Mouse (Mus musculus): ENCODE results near the gene Pomt1. TPM values are rescaled to one million over a fixed set of nuclear protein-coding genes. Genes with fewer than 3 reads are reported as not detected.

Gene Pomt1
- polyA plus RNA-seq (2017; shearing (Covaris generic)): 6.0 TPM

DNA sequence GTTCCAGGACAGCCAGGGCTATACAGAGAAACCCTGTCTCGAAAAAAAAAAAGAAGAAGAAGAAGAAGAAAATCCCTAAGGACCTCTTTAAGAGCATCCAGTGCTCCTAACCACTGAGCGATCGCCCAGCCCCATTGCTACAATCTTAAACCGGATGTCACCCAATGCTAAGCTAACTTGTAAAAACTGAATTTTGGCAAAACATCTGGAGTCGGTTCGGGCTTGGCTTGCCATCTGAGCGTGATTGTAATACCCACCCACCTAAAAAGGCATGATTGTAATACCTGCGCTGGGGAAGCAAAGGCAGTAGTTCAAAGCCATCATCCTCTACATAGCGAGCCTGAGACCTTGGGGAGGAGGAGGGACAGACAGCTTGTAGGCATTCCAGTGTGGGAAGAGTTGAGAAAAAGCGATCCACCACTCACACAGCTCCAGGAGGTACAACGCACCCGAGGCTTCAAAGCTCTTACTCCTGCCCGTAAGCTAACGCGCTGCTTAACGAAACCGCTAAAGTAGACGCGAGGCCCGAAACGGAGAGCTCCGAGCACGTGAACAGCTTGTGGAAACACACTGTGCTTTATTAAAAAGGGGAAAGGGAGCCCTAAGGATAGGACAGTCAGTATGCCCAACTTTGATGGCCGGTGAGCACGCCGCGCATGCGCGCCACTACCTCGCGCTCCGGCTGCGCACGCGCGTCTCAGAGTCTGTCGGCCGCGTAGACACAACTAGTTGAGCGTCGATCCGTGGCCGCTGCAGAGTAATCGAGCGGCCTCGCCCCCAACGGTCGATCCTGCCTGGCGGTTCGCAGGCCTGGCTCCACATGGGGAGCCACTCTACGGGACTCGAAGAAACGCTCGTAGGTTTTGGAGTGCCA is at the start of gene Pomt1:
Gene Pomt1, plus strand, starts transcription at position 705 of the 874 bp plus-strand sequence.

DNA sequence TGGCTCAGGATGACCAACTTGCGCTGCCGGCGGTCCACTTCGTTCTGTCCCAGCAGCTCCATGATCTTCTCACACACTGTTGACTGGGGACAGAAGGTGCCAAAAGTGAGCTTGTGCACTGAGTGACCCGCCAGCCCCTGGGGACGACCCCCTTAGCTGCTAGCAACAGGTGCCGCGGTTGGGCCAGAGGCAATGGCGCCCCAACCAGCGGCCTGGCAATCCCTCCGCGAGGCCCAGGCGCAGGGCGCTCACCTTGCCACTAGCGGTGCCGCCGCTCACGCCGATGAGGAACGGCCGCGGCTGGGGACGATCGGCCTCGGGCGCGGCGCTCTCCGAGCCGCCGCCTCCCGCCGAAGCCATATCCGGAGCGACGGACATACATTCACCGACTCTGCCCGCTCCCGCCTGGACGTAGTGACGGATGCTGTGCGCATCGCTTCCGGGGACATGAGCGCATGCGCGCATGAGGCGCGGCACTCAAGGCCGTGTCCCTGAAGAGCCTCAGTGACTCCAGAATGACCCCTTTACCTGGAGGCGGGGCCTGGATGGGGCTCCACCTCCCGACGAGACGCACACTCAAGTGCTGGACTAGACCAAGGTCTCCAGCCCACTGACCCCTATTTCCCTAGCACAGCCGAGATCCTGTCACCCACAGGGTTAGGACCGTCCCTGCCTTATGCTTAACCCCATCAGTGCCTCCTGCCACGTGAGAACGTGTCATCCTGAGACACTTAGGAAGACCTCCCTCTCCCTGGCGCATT is 23.4 kb downstream of the Pomt1 start, which contains the start of gene Uck1:
Gene Uck1, minus strand, starts transcription at position 503 of the 761 bp plus-strand sequence.

DNA sequence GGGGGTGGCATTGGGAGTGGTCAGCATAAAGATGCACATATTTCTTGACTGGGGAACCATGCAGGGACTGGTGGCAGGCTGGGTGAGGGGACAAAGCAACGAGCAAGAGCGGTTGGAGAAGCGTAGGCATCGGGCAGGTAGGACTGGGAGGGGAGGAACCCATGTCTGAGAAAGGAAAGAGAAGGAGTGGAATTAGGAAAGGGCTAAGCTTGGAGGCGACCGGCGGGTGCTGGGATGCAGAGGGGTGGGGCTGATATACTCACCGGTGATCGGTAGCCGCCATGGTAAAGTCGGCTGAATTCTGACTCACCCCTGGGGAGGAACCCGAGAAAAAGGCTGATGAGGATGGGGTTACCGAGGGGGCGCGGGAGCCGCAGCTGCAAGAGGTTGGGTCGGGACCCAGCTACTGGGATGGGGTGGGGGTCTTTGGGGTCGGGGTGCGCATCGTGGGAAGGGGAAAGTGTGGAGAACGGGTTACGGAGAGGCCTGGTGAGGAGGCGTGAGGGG is 51.0 kb downstream of the Pomt1 start, which contains the start of gene Golga2:
Gene Golga2, plus strand, starts transcription at position 51 of the 507 bp plus-strand sequence.

DNA sequence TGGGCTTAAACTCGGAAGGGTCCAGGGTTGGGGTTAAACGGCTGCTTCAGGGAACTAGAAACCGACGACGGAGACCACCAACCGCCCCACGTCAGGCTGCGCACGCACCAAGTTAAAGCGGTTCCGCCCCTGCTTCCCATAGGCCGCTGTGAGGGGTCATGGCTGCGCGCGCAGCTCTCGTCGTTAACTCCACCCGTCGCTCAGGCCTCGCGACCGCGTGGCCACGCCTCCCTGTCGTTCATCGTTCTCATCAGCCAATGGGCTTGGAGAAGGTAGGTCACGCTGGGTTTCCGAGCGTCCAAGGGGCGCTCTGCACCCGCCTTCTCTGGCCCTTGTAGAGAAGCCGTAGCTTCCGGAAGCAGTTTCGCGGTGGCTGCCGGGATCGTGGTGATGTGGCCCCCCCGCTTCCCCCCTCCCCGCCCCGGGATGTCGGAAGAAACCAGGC is 51.6 kb downstream of the Pomt1 start, which contains the start of gene Swi5:
Gene Swi5, minus strand, starts transcription at position 153 of the 445 bp plus-strand sequence.

Other genes starting within 250 kb of the Pomt1 start
- gene Fam78a, start 151.7 kb upstream of the Pomt1 start, polyA plus RNA-seq (2017; shearing (Covaris generic)): 48.3 TPM
- not detected for gene Plpp7, start 141.1 kb upstream of the Pomt1 start, polyA plus RNA-seq (2017; shearing (Covaris generic))
- gene Prrc2b, start 85.5 kb upstream of the Pomt1 start, polyA plus RNA-seq (2017; shearing (Covaris generic)): 51.9 TPM
- gene Uck1, start 23.6 kb downstream of the Pomt1 start, polyA plus RNA-seq (2017; shearing (Covaris generic)): 101 TPM
- gene Golga2, start 50.8 kb downstream of the Pomt1 start, polyA plus RNA-seq (2017; shearing (Covaris generic)): 32.0 TPM
- gene Swi5, start 51.5 kb downstream of the Pomt1 start, polyA plus RNA-seq (2017; shearing (Covaris generic)): 137 TPM
- 127 TPM for gene Ciz1, start 115.7 kb downstream of the Pomt1 start, polyA plus RNA-seq (2017; shearing (Covaris generic))
- gene Dnm1, start 116.7 kb downstream of the Pomt1 start, polyA plus RNA-seq (2017; shearing (Covaris generic)): not detected
- gene 1110008P14Rik, start 145.3 kb downstream of the Pomt1 start, polyA plus RNA-seq (2017; shearing (Covaris generic)): 32.4 TPM
- not detected for gene Lcn2, start 151.7 kb downstream of the Pomt1 start, polyA plus RNA-seq (2017; shearing (Covaris generic))
- 10.6 TPM for gene Ptges2, start 159.3 kb downstream of the Pomt1 start, polyA plus RNA-seq (2017; shearing (Covaris generic))
- gene Naif1, start 213.9 kb downstream of the Pomt1 start, polyA plus RNA-seq (2017; shearing (Covaris generic)): 12.0 TPM
- gene Slc25a25, start 214.9 kb downstream of the Pomt1 start, polyA plus RNA-seq (2017; shearing (Covaris generic)): 103 TPM

All from naive thymus-derived CD4-positive, alpha-beta T cell, adult 5 months (primary cell).